Mouse (Mus musculus): ENCODE results near the gene Trap1. TPM values are rescaled to one million over a fixed set of nuclear protein-coding genes. Genes with fewer than 3 reads are reported as not detected.

The Trap1 gene
- polyA plus RNA-seq (2015; fragmentation: Nextera tagmentation; extraction: Ambion mirVana), result 66.4 and 120 TPM in 2 replicates

GRCm38 (mm10) chr16:4077384-4078061, at the start of gene Trap1:
Gene Trap1, minus strand, starts transcription at chr16:4077827.

GRCm38 (mm10) chr16:4036807-4037206, 40.8 kb downstream of the Trap1 start, which contains the start of gene Dnase1:
Gene Dnase1, plus strand, starts transcription at chr16:4036942.

GRCm38 (mm10) chr16:4003489-4004398, 73.9 kb downstream of the Trap1 start, which contains the start of gene Slx4:
Gene Slx4, minus strand, starts transcription at chr16:4003770.

Small RNAs within 50 kb of the gene (microRNA-seq; reads per million reads assigned to microRNA genes)
- gene Gm23413 (ENCODE audit: borderline replicate concordance, insufficient number of aligned reads), result not detected

Other genes starting within 250 kb of the Trap1 start
- gene Olfr15, start 246.9 kb downstream of the Trap1 start, polyA plus RNA-seq (2015; fragmentation: Nextera tagmentation; extraction: Ambion mirVana), result not detected in 2 replicates
- gene Zfp174, start 230.6 kb downstream of the Trap1 start, polyA plus RNA-seq (2015; fragmentation: Nextera tagmentation; extraction: Ambion mirVana), result 1.5 and 4.1 TPM in 2 replicates
- 34.3 and 51.6 TPM in 2 replicates for gene Naa60, start 205.5 kb downstream of the Trap1 start, polyA plus RNA-seq (2015; fragmentation: Nextera tagmentation; extraction: Ambion mirVana)
- gene Zfp597, start 193.3 kb downstream of the Trap1 start, polyA plus RNA-seq (2015; fragmentation: Nextera tagmentation; extraction: Ambion mirVana), result 4.2 and 5.9 TPM in 2 replicates
- 1.7 and 3.3 TPM in 2 replicates for gene Gm20695, start 193.2 kb downstream of the Trap1 start, polyA plus RNA-seq (2015; fragmentation: Nextera tagmentation; extraction: Ambion mirVana)
- 6.8 and 7.9 TPM in 2 replicates for gene 1700037C18Rik, start 169.1 kb downstream of the Trap1 start, polyA plus RNA-seq (2015; fragmentation: Nextera tagmentation; extraction: Ambion mirVana)
- 28.5 and 31.2 TPM in 2 replicates for gene Cluap1, start 169.0 kb downstream of the Trap1 start, polyA plus RNA-seq (2015; fragmentation: Nextera tagmentation; extraction: Ambion mirVana)
- gene Nlrc3, start 101.2 kb downstream of the Trap1 start, polyA plus RNA-seq (2015; fragmentation: Nextera tagmentation; extraction: Ambion mirVana), result 0.13 and 0.87 TPM in 2 replicates
- 5.0 and 5.6 TPM in 2 replicates for gene Slx4, start 74.1 kb downstream of the Trap1 start, polyA plus RNA-seq (2015; fragmentation: Nextera tagmentation; extraction: Ambion mirVana)
- 0.79 and 1.0 TPM in 2 replicates for gene Dnase1, start 40.9 kb downstream of the Trap1 start, polyA plus RNA-seq (2015; fragmentation: Nextera tagmentation; extraction: Ambion mirVana)
- gene Crebbp, start 136.2 kb upstream of the Trap1 start, polyA plus RNA-seq (2015; fragmentation: Nextera tagmentation; extraction: Ambion mirVana), result 17.4 and 19.4 TPM in 2 replicates